Mouse (Mus musculus) erythroid progenitor cell, adult 5-6 weeks (primary cell): ENCODE results near the gene Dnm3. TPM values are rescaled to one million over a fixed set of nuclear protein-coding genes. Genes with fewer than 3 reads are reported as not detected.

Experiments used
- ATAC-seq: replicated peaks from 2 replicates; pipeline ENCODE4 v1.8.0; 2016; ENCODE audit warnings: moderate number of reproducible peaks, mild to moderate bottlenecking, moderate TSS enrichment, inconsistent platforms; ENCODE audit not compliant: poor library complexity, low FRiP score, severe bottlenecking
- total RNA-seq, 2 experiments: library from RNA; stranded (forward) in 1 of 2; stranded (reverse) in 1 of 2; fragments of 150-400 nt in 1 of 2; fragments of 186-747, 209-891 nt in 1 of 2; gene quantifications; 2 replicates each; pipeline versions ENCODE4 v1.2.3 to v1.2.4; 2015 to 2017; ENCODE audit warnings: low replicate concordance in 2 of 2

The Dnm3 gene
- total RNA-seq, 2 experiments from 2014 or later: not detected

DNA sequence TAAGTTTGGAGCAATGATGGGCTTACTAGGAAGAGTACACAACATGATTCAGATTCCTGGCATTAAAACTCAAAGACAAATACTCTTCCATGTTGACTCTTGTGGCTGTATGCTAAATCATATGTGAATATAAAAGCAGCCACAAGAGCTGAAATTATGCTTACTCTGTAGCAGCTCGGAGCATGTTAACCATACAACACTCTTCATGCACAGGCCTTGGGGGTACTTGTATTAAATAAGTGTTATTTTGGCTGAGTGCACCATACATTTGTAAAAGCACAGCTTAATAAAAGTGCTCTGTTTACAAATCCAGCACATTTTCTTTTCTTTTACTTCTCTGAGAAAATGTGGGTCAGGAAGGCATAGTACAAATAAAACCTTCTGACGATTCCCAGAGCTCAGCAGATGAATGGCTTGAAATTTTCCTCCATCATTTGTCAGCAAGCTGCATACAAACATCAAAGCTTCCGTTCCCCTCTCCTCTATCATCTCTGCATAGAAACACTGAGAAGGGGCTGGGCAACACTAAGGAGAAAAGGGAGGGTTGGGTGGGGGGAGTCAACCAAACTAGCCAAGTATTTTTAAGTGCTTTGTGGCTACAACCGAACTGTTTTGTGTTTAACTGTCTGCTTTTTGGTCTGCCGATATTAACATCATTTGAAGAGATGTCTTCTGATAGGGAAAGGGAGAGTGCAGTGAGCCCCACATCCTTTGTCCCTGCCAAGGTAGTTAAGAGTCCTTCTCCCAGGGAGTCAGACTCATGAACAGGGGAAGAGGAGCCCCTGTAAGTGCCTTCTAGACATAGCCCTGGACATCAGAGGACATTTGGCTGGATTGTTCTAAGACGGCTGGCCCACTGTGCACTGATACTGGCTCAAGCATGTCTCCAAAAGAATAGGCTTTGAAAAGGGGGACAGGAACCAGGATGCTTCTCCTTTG is 333.6 kb downstream of the Dnm3 start:
- ATAC-seq: no peak

GRCm38 (mm10) chr1:162142285-162142684 is 335.5 kb downstream of the Dnm3 start:
- ATAC-seq: no peak

- no peak for ATAC-seq
Measured at GRCm38 (mm10) chr1:162136328-162136727, 341.5 kb downstream of the Dnm3 start.

DNA sequence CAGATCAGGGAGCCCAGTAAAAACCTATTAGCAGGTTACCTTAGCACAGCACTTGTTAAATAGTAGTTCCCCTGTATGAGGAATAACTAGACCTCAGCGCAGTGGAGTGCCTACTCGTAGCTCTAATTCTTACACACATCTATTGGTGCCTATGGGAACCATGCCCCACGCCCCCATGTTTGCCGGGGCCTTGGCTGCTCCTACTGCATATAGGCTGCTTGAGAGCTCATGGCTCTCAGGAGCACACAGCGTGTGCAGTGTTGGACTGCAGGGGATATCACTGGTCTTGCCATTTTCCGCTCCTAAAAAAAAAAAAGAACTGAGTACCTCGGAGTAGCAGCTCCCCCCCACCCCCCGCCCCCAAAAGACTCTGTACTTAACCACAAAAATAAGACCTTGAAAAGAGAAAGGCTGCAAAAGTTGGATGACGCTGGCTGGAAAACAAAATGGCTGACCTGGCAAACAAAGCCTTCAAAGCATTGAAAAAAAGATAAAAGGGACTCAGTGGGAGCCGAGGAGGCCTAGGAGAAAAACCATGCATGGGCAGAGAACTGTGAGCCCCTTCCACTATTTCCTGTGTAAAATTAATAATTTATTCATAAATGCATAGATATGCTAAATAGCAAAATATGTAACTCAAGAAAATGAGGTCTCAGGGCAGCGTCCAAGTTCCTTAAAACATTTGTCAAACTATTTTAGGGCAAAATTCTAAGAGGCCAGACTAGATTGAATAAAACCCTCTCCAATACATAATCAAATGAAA is 342.2 kb downstream of the Dnm3 start:
- no peak for ATAC-seq

- ATAC-seq: no peak
Measured at GRCm38 (mm10) chr1:162134651-162135066, 343.2 kb downstream of the Dnm3 start.

DNA sequence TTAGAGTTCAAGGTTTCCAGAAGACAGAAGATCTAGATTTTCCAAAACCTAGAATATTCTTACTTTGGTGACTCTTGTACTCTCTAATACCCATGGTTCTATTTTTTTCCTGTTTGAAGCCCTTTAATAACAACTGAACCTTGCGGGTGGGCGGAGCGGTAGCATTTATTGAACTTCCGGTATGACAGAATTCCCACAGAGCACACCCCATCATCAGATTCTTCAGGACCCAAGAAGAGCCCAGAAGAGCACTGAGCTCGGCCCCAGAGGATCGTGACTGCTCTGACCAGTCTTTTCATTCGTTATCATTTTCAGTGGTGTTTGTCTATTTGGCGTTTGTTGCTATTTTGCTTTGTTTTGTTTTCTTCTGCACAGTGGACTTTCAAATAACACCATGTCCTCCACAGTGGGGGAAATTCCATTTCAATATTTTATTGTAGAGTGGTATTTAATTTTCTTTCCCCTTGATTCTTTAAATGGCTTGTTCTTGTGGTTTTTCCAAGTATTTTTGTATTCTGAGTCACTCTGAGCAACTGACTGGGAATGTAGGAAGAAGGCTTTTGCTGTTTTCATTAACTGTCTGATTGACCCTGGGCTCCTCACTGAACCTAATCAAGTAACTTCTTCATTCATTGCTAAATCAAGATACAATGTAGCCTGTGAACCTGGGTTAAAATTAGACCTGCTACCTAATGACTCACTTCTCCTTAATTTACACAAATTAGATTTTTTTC is 344.8 kb downstream of the Dnm3 start:
- no peak for ATAC-seq

DNA sequence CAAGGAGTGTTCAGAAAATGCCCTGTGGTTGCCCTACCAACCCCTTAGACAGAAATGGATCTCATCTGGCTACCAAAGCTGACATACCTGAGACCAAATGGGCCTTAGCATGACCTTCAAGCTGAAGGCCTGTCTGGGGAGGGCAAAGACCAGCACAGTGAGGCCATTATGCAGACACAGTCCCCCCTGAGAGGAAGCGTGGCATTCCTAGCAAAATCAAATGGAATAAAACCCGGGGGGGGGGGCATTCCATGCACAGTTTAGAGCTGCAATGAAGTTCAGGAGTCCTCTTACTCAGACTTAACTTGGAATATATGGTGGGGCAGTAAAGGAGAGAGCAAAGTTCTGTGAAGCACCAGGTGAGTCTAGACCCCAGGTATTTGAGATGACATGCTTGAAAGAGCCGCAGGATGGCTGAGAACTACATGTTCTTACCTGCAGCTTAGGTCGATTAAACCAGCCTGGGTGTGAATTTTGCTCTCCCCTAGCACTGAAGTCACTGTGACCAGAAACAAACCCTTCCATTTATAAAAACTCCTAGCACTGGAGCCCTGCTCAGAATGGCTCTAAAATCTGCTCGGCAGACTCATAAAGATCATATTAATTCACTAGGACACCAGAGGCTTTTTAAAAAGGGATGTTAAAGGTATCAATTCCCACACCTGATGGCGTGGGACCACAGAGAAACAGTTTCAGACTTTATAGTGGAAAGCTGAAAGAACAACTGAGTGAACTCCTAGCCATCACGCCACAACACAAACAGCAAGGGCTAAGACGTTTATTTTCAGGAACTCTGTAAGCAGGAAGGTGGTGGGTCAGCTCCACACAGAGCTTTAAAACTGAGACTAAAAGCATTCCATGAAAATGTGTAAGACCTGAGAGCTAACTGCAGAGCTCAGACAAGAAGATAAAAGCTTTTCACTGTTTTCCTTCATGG is 350.7 kb downstream of the Dnm3 start:
- ATAC-seq: no peak

DNA sequence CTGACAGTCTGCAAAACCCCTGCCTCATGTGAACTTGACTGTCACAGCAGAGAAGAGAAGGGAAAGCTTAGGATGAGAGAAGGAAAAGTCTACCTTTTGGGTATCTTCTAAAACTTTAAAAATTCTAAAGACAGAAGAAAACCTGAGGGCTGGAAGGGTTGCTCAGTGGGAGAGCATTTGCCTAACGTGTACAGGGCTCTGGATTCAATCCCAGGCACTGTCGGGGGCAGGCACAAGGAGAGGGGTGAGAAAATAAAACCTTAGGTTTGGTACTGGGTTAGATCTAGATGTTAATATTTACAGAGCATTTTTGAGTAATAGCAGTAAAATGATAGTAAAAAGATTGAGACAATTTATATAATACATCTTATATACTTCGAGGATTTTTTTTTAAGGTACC is 353.4 kb downstream of the Dnm3 start:
- ATAC-seq: no peak

DNA sequence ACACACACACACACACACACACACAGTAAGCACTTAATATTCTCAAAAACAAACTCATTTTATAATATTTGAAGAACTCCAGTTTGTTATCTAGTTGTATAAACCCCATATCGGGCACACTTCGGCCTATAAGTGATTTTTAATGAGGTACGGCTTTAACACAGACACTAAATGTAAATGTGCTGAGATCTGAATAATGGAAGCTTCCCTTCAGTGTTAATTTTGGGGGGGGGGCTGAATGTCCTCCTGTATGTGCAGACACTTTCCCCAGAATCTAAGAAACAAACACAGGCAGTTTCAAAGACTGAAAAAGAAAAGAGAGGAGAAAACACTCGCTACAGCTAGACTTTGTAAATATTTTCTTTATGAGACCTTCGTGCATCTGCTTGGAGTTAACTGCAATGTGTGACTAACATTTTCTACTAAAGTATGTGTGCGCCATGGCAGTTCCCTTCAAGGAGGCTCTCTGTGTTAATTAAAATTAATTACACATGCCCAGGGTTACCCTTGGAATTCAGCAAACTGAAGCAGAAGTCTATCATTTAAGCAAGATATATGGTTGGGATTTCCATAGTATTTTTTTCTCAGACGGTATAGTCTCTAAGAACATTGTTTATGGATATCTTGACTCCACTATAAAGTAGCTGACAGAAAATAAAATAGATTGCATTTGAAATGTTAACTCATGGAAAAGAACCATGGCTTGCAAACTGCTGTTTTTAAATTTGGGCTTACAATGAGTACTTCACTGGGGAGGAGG is 356.2 kb downstream of the Dnm3 start:
- no peak for ATAC-seq

DNA sequence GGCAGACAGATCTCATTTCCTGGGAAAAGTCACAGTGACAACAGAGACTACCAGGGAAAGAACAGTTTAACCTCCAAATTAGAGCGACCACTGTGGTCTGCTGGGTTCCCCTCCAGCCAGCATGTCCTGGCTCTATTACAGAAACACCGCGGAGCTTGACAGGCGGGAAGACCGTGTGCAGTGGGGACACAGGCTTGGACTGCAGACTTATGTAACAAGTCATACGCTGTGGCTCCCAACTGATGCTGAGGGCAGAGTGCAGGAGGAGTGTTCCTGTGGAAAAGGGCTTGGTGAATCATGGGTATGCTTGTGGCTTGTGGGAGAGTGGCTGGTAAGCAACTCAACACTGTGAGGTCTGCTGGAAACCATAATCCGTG is 368.4 kb downstream of the Dnm3 start:
- ATAC-seq: no peak

DNA sequence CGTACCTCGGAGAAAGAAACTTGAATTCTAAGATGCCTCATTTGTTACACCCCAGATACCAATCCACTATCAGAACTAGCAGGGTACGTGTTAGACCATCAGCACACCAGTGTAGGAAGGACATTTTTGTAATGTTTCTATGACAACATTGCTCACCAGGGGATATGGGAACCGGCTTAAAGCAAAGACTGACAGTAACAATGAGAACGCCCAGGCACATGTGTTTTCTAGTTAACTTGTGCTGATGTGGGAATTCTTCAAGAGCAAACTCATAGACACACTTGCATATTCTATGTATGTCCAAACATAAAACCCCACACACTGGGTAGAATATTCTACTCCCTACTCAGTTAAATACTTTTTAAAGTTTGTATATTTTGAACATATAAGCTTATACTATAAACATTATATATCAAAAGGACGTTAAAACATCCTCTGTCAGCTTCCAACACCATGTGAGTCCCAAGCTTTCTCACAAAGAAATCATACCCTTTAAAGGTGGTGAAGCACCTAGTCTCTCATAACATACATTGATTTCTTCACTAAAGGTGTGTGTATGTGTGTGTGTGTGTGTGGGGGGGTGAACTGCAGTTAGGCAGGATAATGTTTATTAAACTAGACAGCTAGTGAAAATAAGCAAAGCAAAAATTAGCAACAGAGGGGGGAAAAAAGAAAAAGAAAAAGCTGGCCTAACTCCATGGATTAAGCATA is 369.0 kb downstream of the Dnm3 start:
- ATAC-seq: no peak

DNA sequence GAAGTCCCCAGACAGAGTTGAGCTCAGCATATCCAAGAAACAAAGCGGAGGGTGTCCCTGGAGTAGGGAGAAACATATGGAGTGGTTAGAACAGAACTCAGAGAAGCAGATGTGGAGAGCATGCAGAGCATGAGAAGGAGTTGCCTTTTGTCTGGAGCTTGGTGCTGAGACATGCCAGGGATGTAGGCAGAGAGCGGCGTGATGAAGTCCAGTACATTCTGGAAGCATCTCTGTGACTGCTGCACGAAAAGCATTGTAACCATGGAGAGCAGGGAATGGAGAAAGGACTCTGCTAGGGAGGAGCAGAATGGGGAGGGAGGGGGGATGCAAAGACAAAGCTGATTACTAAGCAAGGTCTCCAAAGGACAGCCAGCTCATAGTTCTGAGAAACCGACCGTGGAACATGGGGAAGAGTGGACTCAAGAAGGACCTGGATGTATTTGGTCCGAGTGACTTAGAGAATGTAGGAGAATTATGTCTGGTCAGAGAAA is 369.6 kb downstream of the Dnm3 start:
- ATAC-seq: no peak

DNA sequence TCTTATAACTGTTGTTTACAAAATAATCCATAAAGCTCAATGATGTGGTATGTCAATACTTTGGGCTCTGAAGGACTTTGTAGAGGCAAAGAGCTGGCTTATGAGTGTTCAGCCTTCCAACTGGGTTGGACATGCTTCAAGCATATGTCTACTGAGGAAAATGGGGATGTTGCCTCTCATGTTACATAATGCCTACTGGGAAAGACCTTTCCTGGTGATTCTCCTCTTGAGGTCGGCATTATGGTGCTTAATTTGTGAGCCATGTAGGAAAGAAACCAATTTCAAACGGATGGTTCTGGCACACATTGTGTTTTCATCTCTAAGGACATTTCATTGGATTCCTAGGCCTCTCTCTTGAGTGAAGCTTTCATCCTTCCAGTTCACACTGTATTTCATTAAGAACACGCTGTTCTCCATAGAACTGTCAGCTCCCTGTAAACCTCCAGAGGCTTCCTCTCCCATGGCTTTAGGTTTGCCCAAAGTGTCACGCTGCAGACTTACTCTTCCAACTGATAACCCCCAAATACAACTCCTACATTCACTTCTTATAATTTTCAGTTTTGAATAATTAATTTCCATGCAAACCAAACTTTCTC is 370.7 kb downstream of the Dnm3 start:
- no peak for ATAC-seq

- no peak for ATAC-seq
Measured at GRCm38 (mm10) chr1:162100961-162101830, 376.6 kb downstream of the Dnm3 start.

DNA sequence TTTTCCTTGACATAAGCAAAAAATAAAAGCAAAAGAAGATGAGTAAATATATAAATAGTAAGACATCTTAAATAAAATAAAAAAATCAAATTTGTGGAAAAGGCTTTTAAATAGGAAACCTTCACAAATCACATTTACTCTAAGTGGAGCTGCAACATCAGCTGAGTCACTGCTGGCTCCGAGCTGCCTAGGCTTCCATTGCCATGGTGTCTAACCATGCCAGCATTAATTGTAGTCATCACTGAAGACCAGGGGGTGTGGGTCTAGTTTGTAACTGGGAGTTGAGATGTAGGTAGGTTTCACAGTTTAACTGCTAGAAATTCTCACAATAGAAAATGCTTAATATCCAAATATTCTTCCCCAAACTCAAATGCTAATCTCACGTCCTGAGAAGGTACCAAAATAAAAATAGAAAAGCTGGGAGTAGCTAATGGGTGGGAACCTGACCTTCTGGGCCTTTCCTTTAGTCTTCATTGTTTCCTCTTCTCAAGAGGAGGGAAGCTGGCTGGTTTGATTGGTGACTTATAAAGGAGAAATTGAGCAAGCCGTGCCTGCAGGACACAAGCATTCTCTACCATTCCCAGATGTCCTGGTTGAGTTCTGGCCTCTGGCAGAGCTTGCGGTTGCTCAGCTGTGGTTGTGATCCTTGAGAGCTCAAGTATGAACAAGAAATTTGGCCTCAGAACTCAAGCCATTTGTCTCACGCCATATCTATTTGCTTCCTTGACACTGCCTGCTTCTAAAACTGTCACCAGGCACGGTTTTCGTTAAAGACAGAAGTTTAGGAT is 377.6 kb downstream of the Dnm3 start:
- no peak for ATAC-seq

DNA sequence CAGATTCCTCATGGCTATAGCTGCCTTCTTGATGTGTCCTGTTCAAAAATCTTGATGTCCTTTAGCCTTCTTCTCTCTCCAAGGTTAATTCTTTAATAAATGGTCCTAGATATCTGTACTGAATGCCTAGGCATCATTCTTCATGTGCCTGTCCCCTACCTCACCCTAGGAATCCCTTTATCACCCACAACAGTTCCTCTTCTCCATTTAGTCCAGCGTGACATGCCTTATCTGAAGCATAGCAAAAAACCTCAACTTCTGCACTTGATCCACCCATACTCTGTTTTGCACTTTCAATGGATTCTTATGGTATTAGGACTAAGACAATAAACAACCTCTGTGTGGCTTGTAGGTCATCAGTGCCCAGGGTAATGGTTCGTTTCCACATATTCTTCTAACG is 378.6 kb downstream of the Dnm3 start:
- ATAC-seq: no peak
